Mouse (Mus musculus) lung, postnatal 0 days (tissue): Measurements from ENCODE around the gene Dip2b.

Experiments used
- CTCF ChIP-seq: IDR thresholded peaks from 2 replicates; pipeline ENCODE4 v1.5.1; 2016; ENCODE audit warnings: antibody characterized with exemption, mild to moderate bottlenecking
- EP300 ChIP-seq: IDR thresholded peaks from 2 replicates; pipeline ENCODE4 v1.6.1; 2016; ENCODE audit warnings: antibody characterized with exemption, mild to moderate bottlenecking, control low read depth

GRCm38 (mm10) chr15:100045576-100045975 lies 7.1 kb downstream of the Dip2b start:
- no peak for TF ChIP-seq CTCF
- TF ChIP-seq EP300 = no peak
